Mouse (Mus musculus): ENCODE measurements around the gene Haus6.
"Not testable (repeated sequence)": the region's sequence is repeated elsewhere in the genome, so short reads cannot be mapped to it uniquely, and the experiment has no call there.

Gene Haus6

DNA sequence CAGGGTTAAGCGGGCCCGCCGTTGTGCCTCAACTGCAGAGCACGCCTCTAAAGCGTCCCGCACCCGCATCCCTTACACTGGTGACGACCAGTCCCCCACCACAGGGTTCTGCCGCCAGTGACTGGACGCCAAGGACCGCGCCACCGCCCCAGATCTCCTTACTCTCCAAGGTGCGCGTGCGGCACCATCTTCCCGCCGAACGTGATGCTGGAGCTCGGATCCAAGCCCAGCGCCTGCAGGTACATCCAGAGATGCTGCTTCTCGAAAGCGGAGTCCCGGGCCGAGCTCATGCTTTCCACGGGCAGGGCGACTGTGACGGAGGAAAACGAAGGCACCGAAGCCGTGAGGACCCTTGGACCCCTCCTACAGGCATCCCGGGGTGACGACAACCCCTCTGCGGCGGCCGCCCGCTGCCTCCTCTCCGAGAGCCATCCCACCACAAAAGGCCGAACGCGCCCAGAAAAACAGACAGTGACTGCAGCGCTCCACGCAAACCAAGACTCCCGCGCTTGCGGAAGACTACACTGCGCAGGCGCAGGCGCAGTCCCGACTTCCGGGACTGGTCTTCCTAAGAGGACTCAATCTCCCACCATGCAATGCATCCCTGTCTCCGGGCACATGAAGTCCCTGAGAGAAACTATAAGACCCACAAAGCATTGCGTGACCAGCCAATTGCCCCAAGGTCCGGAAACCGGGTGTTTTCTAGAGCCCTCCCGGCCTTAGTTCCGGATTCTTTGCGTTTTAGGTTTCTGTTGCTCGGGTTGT lies at the start of gene Haus6:
Gene Haus6, minus strand, starts transcription at position 532 of the 765 bp plus-strand sequence.
- DNase-seq (ENCODE audit: low spot score in 2 of 2) = peak; percentile 95 to 96

DNA sequence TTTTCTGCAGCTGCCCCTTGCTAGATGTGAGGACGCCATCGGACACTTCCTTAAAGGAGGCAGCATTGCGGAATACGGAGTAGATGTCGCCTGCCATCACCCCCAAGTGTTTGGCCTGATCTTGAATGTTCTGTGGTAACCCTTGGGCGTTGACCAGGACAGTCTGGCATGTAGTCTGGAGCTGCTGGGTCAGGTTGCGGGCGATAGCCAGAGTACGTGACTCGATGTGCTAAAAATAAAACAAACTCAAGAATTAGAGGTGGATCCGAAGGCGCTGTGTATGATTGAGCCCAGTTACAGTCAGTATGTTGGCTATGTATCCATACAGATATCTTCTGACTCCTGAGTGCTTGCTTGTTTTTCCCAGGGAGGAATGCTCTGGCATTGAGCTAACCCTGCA lies 45.3 kb upstream of the Haus6 start:
- DNase-seq (ENCODE audit: low spot score in 2 of 2) = peak; percentile 64 to 73

DNA sequence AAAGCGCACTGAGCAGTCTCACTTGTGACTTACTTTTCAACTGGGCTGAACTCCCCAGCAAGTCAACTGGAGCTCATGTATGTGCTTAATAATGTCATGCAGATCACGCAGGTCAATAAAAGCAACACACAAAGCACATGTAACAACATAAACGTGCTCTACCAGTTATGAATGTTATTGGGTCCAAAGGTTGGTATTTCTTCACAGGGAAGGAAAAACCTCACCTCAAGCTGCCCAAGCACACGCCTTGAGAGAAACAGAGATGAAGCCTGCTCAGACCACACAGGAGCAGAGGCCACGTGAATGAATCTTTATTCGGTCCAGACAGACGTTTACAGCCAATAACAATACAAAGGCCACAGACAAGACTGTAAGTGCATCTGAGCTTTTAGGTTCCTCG lies 44.6 kb upstream of the Haus6 start:
- not testable (repeated sequence) for DNase-seq (ENCODE audit: low spot score in 2 of 2)

DNA sequence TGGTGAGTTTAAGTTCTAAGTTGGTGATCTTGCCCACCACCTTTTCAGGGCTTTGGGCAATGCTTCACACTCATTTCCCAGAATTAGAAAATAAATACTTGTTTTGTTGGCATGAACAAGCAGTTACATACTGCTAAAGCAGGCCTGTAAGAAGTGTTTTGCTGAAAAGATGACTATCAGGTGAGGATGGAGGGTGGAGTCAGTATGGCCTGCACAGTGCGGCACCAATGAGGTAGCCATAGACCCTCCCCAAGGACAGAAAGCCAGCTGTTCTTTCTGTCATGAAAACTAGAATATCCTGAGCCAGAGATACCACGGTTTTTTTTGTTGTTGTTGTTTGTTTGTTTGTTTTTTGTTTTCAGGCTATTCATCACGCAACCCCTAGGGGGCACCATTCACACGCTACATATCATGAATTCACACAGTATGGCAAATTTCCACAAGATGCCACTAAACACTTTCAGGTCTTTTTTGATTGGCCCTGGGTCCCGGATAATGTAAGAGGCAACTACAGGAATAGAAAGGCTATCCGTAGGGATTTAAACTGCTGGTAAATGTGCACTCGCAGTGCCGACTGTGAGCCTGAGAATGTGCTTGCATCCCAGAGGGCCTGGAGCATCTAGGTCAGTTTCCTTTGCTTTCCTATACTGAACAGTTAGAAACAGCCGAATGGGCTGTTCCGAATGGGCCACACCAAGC lies 40.0 kb upstream of the Haus6 start:
- peak; percentile 22 to 28 for DNase-seq (ENCODE audit: low spot score in 2 of 2)

DNA sequence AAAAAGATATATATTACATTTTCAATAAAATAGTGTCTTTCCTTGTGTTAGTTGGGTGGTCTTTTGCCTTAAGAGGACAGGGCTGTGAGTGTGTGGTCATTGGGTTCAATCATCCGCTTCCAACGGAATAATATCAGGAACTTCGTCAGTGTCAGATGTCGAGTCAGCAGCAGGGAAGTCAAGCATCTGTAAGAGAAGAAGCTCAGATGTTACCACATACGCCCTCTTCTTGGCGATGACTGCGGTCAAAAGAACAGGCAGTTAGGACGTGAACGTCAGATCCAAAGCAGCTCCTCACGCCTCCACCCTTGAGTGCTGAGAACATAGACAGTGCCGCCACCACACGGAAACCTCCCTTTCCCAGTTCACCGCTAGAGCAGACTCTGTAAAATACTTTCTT lies 36.5 kb upstream of the Haus6 start:
- DNase-seq (ENCODE audit: low spot score in 2 of 2) = not testable (repeated sequence)

DNA sequence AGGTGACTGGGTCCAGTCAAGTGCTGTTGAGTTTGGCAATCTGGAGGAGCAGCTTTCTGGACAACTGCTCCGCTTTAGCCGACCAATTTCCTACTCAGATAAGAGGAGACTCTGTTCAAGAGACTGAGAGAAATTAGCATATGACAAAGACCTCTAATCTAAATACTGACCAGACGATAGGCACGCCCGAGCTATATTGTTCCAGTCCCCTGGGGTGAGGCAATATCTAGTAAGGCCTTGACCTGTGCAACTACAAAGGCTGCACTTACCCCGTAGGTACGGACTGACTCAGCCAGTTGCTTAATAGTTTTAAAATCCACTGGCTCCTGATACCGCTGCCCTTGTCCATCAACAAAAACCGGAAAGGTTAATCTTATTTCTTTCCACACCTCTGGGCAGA lies 25.7 kb upstream of the Haus6 start:
- DNase-seq (ENCODE audit: low spot score in 2 of 2) = not testable (repeated sequence)

DNA sequence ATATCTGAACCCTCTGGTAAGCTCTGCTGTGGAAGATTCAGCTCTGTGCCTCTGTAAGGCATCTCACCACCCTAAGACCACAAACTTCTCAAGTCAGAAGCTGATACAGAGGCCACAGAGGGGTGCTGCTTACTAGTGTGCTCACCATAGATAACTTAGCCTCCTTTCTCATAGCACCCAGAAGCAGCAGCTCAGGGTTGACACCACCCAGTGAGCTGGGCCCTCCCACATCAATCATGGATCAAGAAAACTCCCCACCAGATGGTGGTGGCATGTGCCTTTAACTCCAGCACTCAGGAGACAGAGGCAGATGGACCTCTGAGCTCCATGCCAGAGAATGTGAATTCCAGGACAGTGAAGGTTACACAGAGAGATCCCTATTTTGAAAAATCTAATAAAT lies 23.0 kb upstream of the Haus6 start:
- DNase-seq (ENCODE audit: low spot score in 2 of 2) = not testable (repeated sequence)

DNA sequence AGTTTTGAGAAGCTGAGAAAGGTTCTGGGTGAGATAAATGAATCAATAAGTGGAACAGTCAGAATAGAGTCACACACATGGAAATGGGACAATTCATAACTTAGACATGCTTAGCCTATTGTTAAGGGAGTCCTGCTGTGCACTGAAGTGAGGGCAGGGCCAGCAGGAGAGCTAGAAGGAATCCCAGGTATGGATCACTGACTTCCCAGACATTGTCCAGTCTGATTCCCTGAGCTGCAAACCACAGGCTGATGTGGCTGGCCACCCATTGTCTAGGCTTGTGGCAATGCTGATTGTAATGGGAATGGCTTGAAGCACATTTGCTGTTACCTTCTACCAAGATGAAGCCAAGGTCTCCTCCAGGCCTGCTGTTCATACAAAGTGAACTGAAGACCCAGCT lies 22.5 kb upstream of the Haus6 start:
- not testable (repeated sequence) for DNase-seq (ENCODE audit: low spot score in 2 of 2)

DNA sequence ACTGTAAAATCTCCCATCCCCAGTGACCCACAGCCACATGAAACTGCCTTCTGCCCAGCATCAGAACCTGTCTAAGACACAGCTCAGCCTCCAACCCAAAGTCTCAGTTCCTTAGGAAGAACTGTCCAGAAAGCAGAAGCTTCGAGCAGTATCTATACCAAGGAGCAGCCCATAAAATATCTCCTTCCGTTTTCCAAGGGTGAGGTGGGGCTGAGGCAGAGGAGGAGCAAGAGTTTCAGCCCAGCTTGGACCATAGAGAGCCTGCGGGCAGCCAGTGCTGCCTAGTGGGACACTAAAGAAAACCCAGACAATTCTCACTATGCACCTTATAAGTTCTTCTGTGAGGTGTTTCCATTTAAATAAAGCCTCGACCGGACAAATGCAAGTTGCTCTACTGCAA lies 20.7 kb upstream of the Haus6 start:
- not testable (repeated sequence) for DNase-seq (ENCODE audit: low spot score in 2 of 2)

DNA sequence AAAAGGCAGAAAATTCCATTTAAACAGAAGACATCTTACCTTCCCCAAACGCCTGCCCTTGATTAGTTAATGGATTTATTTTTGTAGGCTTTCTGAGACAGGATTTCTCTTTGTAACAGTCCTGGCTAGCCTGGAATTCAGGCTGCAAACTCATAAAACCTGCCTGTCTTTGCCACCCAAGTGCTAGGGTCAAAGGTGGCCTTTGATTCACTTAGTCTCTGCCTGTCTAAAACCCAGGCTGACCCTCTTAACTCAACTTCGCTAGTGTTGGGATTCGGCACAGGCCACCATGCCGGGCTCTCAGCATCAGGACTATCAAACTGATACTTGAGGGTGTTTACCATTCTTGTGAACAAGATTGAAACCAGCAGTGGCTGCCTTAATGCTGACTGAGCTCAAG lies 20.0 kb upstream of the Haus6 start:
- DNase-seq (ENCODE audit: low spot score in 2 of 2) = no peak

DNA sequence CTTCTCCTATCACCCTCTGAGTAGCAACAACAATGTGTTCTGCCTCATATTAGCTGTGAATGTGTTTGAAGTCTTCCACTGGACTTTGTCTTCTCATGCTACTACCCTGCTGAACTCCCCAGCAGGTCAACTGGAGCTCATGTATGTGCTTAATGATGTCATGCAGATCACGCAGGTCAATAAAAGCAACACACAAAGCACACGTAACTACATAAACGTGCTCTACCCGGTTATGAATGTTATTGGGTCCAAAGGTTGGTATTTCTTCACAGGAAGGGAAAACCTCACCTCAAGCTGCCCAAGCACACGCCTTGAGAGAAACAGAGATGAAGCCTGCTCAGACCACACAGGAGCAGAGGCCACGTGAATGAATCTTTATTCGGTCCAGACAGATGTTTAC lies 14.6 kb upstream of the Haus6 start:
- not testable (repeated sequence) for DNase-seq (ENCODE audit: low spot score in 2 of 2)

DNA sequence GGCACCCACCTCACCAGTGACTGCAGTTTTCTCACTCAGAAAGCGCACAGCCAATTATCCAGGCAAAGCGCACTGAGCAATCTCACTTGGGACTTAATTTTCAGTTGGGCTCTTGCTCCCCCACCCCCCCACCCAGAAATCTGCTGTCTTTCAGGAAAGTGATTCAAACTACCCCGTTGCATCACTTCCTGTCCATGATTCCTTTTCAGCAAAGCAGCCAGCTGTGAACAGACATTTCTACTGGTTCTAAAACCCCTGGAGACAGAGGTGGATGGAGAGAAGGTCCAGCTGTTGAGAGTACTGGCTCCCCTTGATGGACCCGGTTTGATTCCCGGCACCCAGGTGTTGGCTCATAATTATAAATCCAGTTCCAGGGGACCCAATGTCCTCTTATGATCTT lies 13.6 kb upstream of the Haus6 start:
- peak; percentile 4 to 10 for DNase-seq (ENCODE audit: low spot score in 2 of 2)

DNA sequence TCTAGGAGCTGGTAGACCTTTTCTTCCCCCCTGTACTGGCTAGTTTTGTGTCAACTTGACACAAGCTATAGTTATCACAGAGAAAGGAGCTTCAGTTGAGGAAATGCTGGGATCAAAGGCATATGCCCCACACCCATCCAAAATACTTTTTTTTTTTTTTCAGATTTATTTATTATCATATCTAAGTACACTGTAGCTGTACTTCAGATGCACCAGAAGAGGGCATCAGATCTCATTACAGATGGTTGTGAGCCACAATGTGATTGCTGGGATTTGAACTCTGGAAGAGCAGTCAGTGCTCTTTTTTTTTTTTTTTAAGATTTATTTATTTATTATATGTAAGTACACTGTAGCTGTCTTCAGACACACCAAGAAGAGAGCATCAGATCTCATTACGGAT lies 10.7 kb upstream of the Haus6 start:
- DNase-seq (ENCODE audit: low spot score in 2 of 2) = not testable (repeated sequence)

DNA sequence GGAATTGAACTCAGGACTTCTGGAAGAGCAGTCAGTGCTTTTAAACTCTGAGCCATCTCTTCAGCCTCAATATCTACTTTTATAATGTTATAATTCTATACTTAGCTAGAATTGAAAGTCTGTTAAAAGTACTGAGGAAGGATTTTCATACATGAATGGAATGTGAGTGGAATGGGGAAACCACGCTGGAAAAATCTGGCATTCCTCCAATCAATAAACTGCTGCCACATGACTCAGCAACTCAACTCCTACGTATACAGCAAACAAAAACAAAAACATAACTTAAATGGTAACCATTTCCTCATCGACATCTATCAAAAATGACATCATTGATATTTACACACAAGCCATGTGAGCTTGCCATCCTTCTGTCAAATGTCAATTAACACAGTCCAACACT lies 10.3 kb upstream of the Haus6 start:
- no peak for DNase-seq (ENCODE audit: low spot score in 2 of 2)

DNA sequence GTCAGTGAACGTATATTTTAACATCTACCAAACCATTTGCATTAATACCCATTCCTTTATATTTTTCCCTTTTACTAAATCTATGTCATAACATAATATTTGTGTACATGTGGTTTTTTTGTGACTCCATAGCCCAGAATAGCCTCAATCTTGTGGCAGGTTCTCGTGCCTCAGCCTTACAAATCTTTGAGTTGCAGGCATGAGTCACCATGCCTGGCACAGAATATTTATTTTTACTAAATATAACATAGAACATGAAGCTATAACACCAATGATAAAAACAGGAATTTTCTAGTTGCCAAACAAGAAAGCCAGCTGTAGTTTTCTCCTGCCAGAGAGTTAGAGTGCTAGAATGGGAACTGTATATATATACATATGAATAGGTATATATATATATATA lies 8.7 kb upstream of the Haus6 start:
- no peak for DNase-seq (ENCODE audit: low spot score in 2 of 2)

DNA sequence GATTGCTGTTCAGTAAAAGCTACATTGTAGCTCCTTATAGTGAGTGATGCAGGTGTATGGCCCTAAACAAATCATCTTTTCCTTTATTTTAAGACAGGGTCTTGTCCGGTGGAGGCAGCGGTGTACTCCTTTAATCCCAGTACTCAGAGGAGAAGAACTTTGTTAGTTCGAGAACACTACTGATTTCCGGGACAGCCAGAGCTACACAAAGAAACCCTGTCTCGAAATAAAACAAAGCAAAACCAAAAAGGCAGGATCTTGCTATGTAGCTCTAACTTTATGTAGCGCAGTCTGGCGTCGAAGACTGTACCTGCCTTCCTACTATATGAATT lies 400 bp upstream of the Haus6 start:
- no peak for DNase-seq (ENCODE audit: low spot score in 2 of 2)

DNA sequence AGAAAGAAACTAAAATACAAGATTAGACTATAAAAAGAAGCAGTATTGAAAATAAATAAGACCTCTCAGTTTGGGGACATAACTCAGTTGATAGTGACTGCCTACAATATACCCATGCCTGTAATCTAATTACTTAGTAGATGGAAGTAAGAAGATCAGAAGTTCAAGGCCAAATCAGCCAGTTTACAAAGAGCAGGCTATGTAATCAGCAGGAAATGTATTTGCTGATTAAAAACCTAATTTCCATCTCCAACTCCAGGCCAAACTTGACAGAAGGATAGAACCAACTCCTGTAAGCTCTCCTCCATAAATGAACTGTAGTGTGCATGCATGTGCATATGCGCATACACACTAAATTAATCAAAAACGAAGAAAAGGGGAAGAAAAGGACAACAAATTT lies 20.6 kb downstream of the Haus6 start:
- DNase-seq (ENCODE audit: low spot score in 2 of 2) = no peak

DNA sequence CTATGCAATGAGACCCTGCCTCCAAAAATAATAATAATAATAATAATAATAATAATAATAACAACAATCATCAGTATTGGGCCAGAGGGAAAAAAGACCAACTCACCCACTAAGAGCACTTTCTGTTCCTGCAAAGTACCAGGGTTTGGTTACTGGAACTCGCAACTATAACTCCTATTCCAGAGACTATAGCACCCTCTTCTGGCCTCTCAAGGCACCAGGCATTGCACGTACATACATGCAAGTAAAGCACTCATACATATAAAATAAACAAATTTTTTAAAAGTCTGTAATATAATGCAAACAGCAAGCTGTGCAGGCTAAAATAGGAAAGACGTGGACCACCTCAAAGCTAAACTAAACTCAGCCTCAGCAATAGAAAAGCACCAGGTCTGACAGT lies 23.6 kb downstream of the Haus6 start:
- DNase-seq (ENCODE audit: low spot score in 2 of 2) = no peak

DNA sequence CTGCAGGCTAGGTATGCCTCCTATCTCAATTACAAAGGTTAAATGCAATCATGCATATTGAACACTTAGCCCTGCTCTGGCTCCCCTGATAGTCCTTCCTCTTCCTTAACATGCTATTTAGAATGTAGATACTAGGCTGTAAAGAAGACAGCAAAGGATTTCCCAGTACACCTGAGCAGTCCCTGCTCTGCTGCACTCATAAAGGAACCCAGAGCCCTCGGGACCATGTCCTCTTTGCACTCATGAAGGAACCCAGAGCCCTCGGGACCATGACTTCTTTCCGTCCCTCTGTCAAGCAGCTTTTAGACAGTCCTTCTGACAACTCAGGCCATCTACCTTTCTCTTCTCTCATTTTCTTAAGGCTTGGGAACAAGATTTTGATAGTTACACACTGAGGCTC lies 31.3 kb downstream of the Haus6 start:
- DNase-seq (ENCODE audit: low spot score in 2 of 2) = no peak

DNA sequence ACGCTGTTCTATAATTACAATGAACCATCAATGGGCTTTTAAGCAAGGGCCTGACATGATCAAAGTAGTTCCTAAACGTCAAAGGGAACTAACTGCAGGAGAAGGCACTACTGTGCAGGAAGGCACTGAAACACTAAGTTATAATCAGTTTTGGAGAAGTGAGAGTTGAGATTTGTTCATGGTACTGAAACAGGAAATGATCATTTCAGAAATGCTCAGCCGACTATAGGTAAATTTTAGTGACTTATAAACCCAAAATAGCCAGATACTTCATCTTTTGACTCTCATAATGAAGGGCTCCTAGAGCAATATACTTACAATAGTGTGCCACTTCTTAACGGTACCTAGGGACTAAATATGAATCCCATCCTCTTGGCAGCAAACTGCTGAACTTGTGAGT lies 31.8 kb downstream of the Haus6 start:
- DNase-seq (ENCODE audit: low spot score in 2 of 2) = peak in 1 of 2 experiments; percentile 5

DNA sequence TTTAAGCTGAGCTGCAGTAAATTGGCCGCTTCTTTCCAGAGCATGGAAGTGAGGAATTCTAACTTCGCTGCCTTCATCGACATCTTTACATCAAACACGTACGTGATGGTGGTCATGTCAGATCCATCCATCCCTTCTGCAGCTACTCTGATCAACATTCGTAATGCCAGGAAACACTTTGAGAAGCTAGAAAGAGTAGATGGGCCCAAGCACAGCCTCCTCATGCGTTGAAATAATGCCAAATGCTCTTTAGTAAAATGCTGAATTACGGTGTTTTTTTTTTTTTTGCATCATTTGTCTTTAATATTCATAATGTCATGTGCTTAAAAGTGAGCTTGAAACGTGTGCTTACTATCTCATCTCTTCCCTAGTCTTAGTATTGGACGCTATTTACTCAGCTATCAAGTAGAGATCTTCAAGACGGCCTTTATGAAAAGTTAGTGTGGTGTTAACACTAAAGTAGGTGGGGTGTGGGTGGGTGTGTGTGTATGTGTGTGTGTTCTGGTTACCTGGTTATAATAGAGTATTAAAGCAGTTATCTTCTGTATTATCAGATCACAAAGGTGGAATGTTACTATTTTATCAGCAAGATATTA lies 35.1 kb downstream of the Haus6 start:
- no peak for DNase-seq (ENCODE audit: low spot score in 2 of 2)

DNA sequence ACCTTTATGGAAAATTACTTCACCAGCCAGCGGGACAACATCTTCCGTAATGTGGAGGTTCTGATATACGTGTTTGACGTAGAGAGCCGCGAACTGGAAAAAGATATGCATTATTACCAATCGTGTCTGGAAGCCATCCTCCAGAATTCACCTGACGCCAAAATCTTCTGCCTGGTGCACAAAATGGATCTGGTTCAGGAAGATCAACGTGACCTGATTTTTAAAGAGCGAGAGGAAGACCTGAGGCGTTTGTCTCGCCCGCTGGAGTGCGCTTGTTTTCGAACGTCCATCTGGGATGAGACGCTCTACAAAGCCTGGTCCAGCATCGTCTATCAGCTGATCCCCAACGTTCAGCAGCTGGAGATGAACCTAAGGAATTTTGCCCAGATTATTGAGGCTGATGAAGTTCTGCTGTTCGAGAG lies 35.7 kb downstream of the Haus6 start:
- peak in 1 of 2 experiments; percentile 3 for DNase-seq (ENCODE audit: low spot score in 2 of 2)
